24 mouse cellular contexts compared by ENCODE assay signal in the genomic region with DNA sequence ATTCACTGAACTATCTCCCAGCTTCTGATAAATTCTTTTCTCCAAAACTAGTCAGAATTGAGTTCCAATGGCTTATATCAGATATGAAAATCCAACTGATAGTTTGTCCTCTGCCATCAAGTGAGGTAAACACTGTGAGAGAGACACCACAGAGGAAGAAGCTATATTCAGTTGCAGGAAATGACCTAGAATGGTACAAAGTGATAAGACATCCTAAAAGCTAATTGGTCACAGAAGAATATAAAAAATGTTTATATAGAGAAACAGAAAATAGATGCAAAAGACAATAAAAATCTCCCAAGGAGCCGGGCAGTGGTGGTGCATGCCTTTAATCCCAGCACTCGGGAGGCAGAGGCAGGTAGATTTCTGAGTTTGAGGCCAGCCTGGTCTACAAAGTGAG.
"Had no signal": no experiment of that assay in that cellular context is flagged by ENCODE, and none has a peak within 500 bp of the region (broad histone marks: within the 10 kb centered on the region; RNA-seq: fewer than 3 reads in every experiment).

No protein-coding gene starts in this region.

- H3K9ac ChIP-seq: heart, embryonic 12.5 days; hindbrain, embryonic 12.5 days; hindbrain, embryonic 14.5 days; intestine, embryonic 15.5 days; limb, embryonic 12.5 days; liver, embryonic 13.5 days had no signal

- H3K27me3 ChIP-seq: heart, embryonic 12.5 days; hindbrain, embryonic 12.5 days; intestine, embryonic 15.5 days; limb, embryonic 12.5 days; liver, embryonic 13.5 days had no signal

- H3K36me3 ChIP-seq: heart, embryonic 10.5 days; heart, embryonic 12.5 days; hindbrain, embryonic 10.5 days; hindbrain, embryonic 12.5 days; intestine, embryonic 15.5 days; limb, embryonic 10.5 days; limb, embryonic 12.5 days; liver, embryonic 13.5 days had no signal

- DNase-seq: gastrocnemius, postnatal 10 days; gastrocnemius, postnatal 25 days; heart, postnatal 10 days; heart, postnatal 4 days; kidney, adult 18-20 months; kidney, adult 8-10 months; kidney, postnatal 10 days; kidney, postnatal 25 days; kidney, postnatal 4 days; liver; liver, embryonic 13.5 days had no signal

- H3K27ac ChIP-seq: heart, embryonic 10.5 days; hindbrain, embryonic 10.5 days; hindbrain, embryonic 12.5 days; hindbrain, embryonic 14.5 days; intestine, embryonic 15.5 days; layer of hippocampus, adult 2 months; left cerebral cortex, adult 2 months; limb, embryonic 10.5 days; limb, embryonic 12.5 days; liver, embryonic 13.5 days had no signal

- H3K4me1 ChIP-seq: heart, embryonic 10.5 days; heart, embryonic 12.5 days; hindbrain, embryonic 10.5 days; hindbrain, embryonic 12.5 days; intestine, embryonic 15.5 days had no signal

- H3K4me3 ChIP-seq: heart, embryonic 10.5 days; heart, embryonic 12.5 days; hindbrain, embryonic 10.5 days; hindbrain, embryonic 12.5 days; intestine, embryonic 15.5 days; layer of hippocampus, adult 2 months; left cerebral cortex, adult 2 months; limb, embryonic 10.5 days; limb, embryonic 12.5 days; liver, embryonic 13.5 days had no signal

- ATAC-seq: hindbrain, embryonic 16.5 days; inflammation-experienced regulatory T-cells, adult 6 months; intestine, embryonic 15.5 days; intestine, postnatal 0 days had no signal

- H3K9me3 ChIP-seq: heart, embryonic 10.5 days; heart, embryonic 12.5 days; hindbrain, embryonic 10.5 days; hindbrain, embryonic 12.5 days; intestine, embryonic 15.5 days; limb, embryonic 10.5 days; limb, embryonic 12.5 days; liver, embryonic 13.5 days had no signal
